Comparison of ENCODE assay signal across 35 mouse cellular contexts in the genomic region with DNA sequence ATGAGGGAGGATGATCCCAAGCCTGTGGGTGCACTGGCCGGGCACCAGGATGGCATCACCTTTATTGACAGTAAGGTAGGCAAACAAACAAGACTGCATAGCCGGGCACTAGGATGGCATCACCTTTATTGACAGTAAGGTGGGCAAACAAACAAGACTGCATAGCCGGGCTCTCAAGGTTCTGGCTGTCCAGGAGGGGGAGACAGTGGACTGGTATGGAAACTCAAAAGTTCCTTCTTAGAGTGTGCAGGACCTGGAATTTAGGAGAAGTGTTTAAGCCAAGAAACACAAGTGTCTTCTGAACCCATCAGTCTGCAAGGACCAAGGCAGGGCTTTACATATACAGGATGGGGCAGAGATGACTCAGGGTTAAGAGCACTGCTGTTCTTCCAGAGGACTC. TPM values are rescaled to one million over a fixed set of nuclear protein-coding genes. Genes with fewer than 3 reads are reported as not detected.
A peak's percentile ranks its signal among the peaks of the same experiment; 100 is the strongest.
DNase-seq lines count a peak whose midpoint lies in the region; ATAC-seq and TF ChIP-seq lines count a peak whose summit lies in the region.
"Had no signal": no experiment of that assay in that cellular context is flagged by ENCODE, and none has a peak within 500 bp of the region (broad histone marks: within the 10 kb centered on the region; RNA-seq: fewer than 3 reads in every experiment).

No protein-coding gene starts in this region.

- DNase-seq in heart, adult 2 months: no peak
- no peak for DNase-seq in heart, adult 8-10 months (ENCODE audit: low spot score)
- DNase-seq in layer of hippocampus, adult 2 months (ENCODE audit: low spot score in 2 of 2): no peak
- DNase-seq in layer of hippocampus, postnatal 14 days (ENCODE audit: low spot score in 2 of 2): no peak
- DNase-seq in lung, embryonic 14.5 days: no peak
- DNase-seq in lung, adult 2 months: no peak
- no peak for DNase-seq in MEL (ENCODE audit: low read depth, low spot score)
- DNase-seq: adrenal gland, postnatal 25 days; cerebellum, adult 18-20 months; cerebellum, postnatal 10 days; gastrocnemius, postnatal 25 days; heart, adult 11 months; heart, postnatal 4 days; kidney, adult 8-10 months; kidney, postnatal 25 days; lung, postnatal 4 days; thymus, postnatal 4 days had no signal

- peaks cover 4% of the 10 kb centered on the region for H3K4me1 ChIP-seq in heart, adult 2 months (ENCODE audit: control insufficient read depth, insufficient read depth, low read length)
- H3K4me1 ChIP-seq in lung, embryonic 14.5 days (ENCODE audit: insufficient read depth): 0 out of 2 replicates have a peak, but pooled peaks cover 5% of the 10 kb centered on the region
- H3K4me1 ChIP-seq in lung, adult 2 months (ENCODE audit: control insufficient read depth, insufficient read depth, low read length): peaks cover 3% of the 10 kb centered on the region; the same call in 1 of the 2 replicates
- H3K4me1 ChIP-seq in MEL (ENCODE audit: control insufficient read depth in 1 of 2, insufficient read depth in 2 of 2, low read length in 2 of 2): peaks cover 3 to 12% of the 10 kb centered on the region in 2 experiments

- no peaks in the 10 kb centered on the region for H3K36me3 ChIP-seq in heart, adult 2 months (ENCODE audit: control insufficient read depth, insufficient read depth, low read length)
- H3K36me3 ChIP-seq in lung, embryonic 14.5 days (ENCODE audit: insufficient read depth): peaks cover 58% of the 10 kb centered on the region
- H3K36me3 ChIP-seq in MEL (ENCODE audit: control insufficient read depth in 1 of 2, insufficient read depth in 2 of 2, low read length in 2 of 2): peaks cover 0 to 4% of the 10 kb centered on the region in 2 experiments; a peak in 2 of 4 replicates

- no peak for TF ChIP-seq EP300 in heart, adult 2 months (IDR thresholded peaks at IDR 0.05; ENCODE audit: insufficient read depth, low read depth, low read length)
- TF ChIP-seq EP300 in MEL (IDR thresholded peaks at IDR 0.05; ENCODE audit: low read depth in 1 of 2, low read length in 2 of 2): no peak

- no peaks in the 10 kb centered on the region for H3K9me3 ChIP-seq in lung, embryonic 14.5 days (ENCODE audit: low read depth, low read length)
- H3K9me3 ChIP-seq in MEL (replicated peaks; ENCODE audit: insufficient read depth, low read length): no peaks in the 10 kb centered on the region
- H3K9me3 ChIP-seq: embryonic facial prominence, embryonic 13.5 days; G1E; heart, embryonic 12.5 days; hindbrain, embryonic 13.5 days; limb, embryonic 15.5 days; lung, embryonic 15.5 days; megakaryocyte, embryonic 14.5 days; midbrain, embryonic 12.5 days had no signal

- 80% methylated on average over 3 of the region's 3 CpGs for WGBS in heart, adult 2 months
- WGBS in lung, embryonic 14.5 days: 77% methylated on average over 3 of the region's 3 CpGs
- 70% methylated on average over 3 of the region's 3 CpGs for WGBS in lung, adult 2 months

- no peak overlapping the region for H3K4me2 ChIP-seq in lung, embryonic 14.5 days
- H3K4me2 ChIP-seq: embryonic facial prominence, embryonic 13.5 days; heart, embryonic 12.5 days; hindbrain, embryonic 13.5 days; limb, embryonic 15.5 days; lung, embryonic 15.5 days; midbrain, embryonic 12.5 days had no signal

- intact Hi-C loops in heart, adult 2 months (cut with DNase I): no loop called here

- no peak for ATAC-seq in lung, embryonic 14.5 days (ENCODE audit: insufficient read depth)
- no peak for ATAC-seq in CD4-positive, CD25-positive, alpha-beta regulatory T cell, adult 4 months
- ATAC-seq: inflammation-experienced regulatory T-cells, adult 6 months had no signal

- peak; percentile 31 for TF ChIP-seq RAD21 in MEL (IDR thresholded peaks at IDR 0.05; ENCODE audit: low read depth, low read length)

- TF ChIP-seq CTCF in heart, adult 2 months (IDR thresholded peaks at IDR 0.05): peak; percentile 35
- TF ChIP-seq CTCF in layer of hippocampus, adult 2 months (conservative IDR thresholded peaks at IDR 0.05): peak; percentile 32
- TF ChIP-seq CTCF in lung, embryonic 14.5 days (IDR thresholded peaks at IDR 0.05; ENCODE audit: low read depth): peak; percentile 28
- no peak for TF ChIP-seq CTCF in lung, adult 2 months (IDR thresholded peaks at IDR 0.05; ENCODE audit: insufficient read depth, low read length)
- peak in 2 of 3 experiments; percentile 36 to 41; a peak in 4 of 6 replicates for TF ChIP-seq CTCF in MEL (IDR thresholded peaks at IDR 0.05 in 2 of 3, conservative IDR thresholded peaks at IDR 0.05 in 1 of 3; ENCODE audit: control insufficient read depth in 1 of 3, insufficient read depth in 1 of 3, low read depth in 2 of 3, low read length in 3 of 3, poor library complexity in 1 of 3, severe bottlenecking in 1 of 3)

- no peak overlapping the region for H3K9ac ChIP-seq in heart, adult 2 months (ENCODE audit: low read depth, low read length)
- no peak overlapping the region for H3K9ac ChIP-seq in lung, embryonic 14.5 days
- H3K9ac ChIP-seq in MEL (ENCODE audit: control insufficient read depth, low read depth, low read length, poor library complexity, severe bottlenecking): no peak overlapping the region
- H3K9ac ChIP-seq: heart, embryonic 12.5 days; hindbrain, embryonic 13.5 days; limb, embryonic 15.5 days; lung, embryonic 15.5 days; midbrain, embryonic 12.5 days had no signal

- no peak overlapping the region for H3K4me3 ChIP-seq in heart, adult 2 months
- H3K4me3 ChIP-seq in layer of hippocampus, adult 2 months: no peak overlapping the region
- no peak overlapping the region for H3K4me3 ChIP-seq in lung, embryonic 14.5 days (ENCODE audit: low read depth, low read length)
- no peak overlapping the region for H3K4me3 ChIP-seq in lung, adult 2 months (replicated peaks; ENCODE audit: extremely low read depth, low read depth, low read length)
- H3K4me3 ChIP-seq in MEL (ENCODE audit: control insufficient read depth in 1 of 2, insufficient read depth in 1 of 2, low read depth in 2 of 2, low read length in 2 of 2): no peak overlapping the region
- H3K4me3 ChIP-seq: embryonic facial prominence, embryonic 13.5 days; erythroblast, embryonic 14.5 days; heart, embryonic 12.5 days; hindbrain, embryonic 13.5 days; limb, embryonic 15.5 days; lung, embryonic 15.5 days; megakaryocyte, embryonic 14.5 days; midbrain, embryonic 12.5 days had no signal

- no peak overlapping the region for H3K27ac ChIP-seq in heart, adult 2 months
- no peak overlapping the region for H3K27ac ChIP-seq in layer of hippocampus, adult 2 months
- H3K27ac ChIP-seq in lung, embryonic 14.5 days (ENCODE audit: low read depth): no peak overlapping the region
- no peak overlapping the region for H3K27ac ChIP-seq in MEL (ENCODE audit: control insufficient read depth, low read depth, low read length)
- H3K27ac ChIP-seq: embryonic facial prominence, embryonic 13.5 days; hindbrain, embryonic 13.5 days; limb, embryonic 15.5 days; lung, embryonic 15.5 days; midbrain, embryonic 12.5 days had no signal

- TF ChIP-seq POLR2A in heart, adult 2 months (IDR thresholded peaks at IDR 0.05; ENCODE audit: insufficient read depth, low read depth, low read length): no peak
- TF ChIP-seq POLR2A in lung, adult 2 months (IDR thresholded peaks at IDR 0.05; ENCODE audit: borderline replicate concordance, extremely low read depth, low read depth, low read length): no peak
- no peak for TF ChIP-seq POLR2A in MEL (IDR thresholded peaks at IDR 0.05; ENCODE audit: control insufficient read depth in 1 of 2, insufficient read depth in 1 of 2, low read depth in 1 of 2, low read length in 2 of 2, poor library complexity in 1 of 2)

- no peaks in the 10 kb centered on the region for H3K79me2 ChIP-seq in heart, adult 2 months (replicated peaks; ENCODE audit: control insufficient read depth, insufficient read depth, low read length)
- H3K79me2 ChIP-seq in MEL (ENCODE audit: control insufficient read depth, insufficient read depth, low read length, poor library complexity): no peaks in the 10 kb centered on the region; the same call in 1 of the 2 replicates

- no peaks in the 10 kb centered on the region for H3K27me3 ChIP-seq in heart, adult 2 months (ENCODE audit: control insufficient read depth, insufficient read depth, low read length)
- no peaks in the 10 kb centered on the region for H3K27me3 ChIP-seq in lung, embryonic 14.5 days (ENCODE audit: insufficient read depth, low read length)
- no peaks in the 10 kb centered on the region for H3K27me3 ChIP-seq in MEL (ENCODE audit: control insufficient read depth in 1 of 2, insufficient read depth in 2 of 2, low read length in 2 of 2)
- H3K27me3 ChIP-seq: embryonic facial prominence, embryonic 13.5 days; heart, embryonic 12.5 days; hindbrain, embryonic 13.5 days; limb, embryonic 15.5 days; lung, embryonic 15.5 days; megakaryocyte, embryonic 14.5 days; midbrain, embryonic 12.5 days had no signal

RNA-seq across cellular contexts. Expression of a gene that starts 5.5 kb away (rescaled TPM):
- total RNA-seq in heart, adult 2 months (2021): not detected
- polyA plus RNA-seq in heart, adult 2 months (2012; rRNA removed): 0.74 and 1.2 TPM in 2 replicates
- total RNA-seq in heart, adult 8-10 months (2022): not detected
- under 1 TPM in 1 of 2 experiments, not detected in 1; 0.92 TPM for total RNA-seq in layer of hippocampus, adult 2 months (2021)
- total RNA-seq in layer of hippocampus, postnatal 14 days (2021): 1 to 10 TPM in 1 of 2 experiments, under 1 TPM in 1; 0.98 to 1.1 TPM
- 1.2 and 1.6 TPM in 2 replicates for polyA plus RNA-seq in lung, embryonic 14.5 days (2014; fragmentation: Nextera tagmentation; extraction: Ambion mirVana)
- 0.60 and 1.8 TPM in 2 replicates for polyA plus RNA-seq in lung, adult 2 months (2012; rRNA removed)
- 0.73 and 0.92 TPM in 2 replicates for total RNA-seq in MEL (2012; rRNA removed)
- under 1 TPM in 1 of 2 experiments, not detected in 1; 0.86 TPM for polyA plus RNA-seq in MEL (2012; ENCODE audit: insufficient read depth in 1 of 2, insufficient read length in 2 of 2, low read depth in 1 of 2, low replicate concordance in 2 of 2, missing spikeins in 1 of 2)
- polyA plus RNA-seq in CD4-positive, CD25-positive, alpha-beta regulatory T cell, adult 4 months (2017; shearing (Covaris generic)): 1 to 10 TPM; 3.3 to 7.1 TPM
- total RNA-seq: common myeloid progenitor, adult 5-6 weeks; gastrocnemius, postnatal 25 days; heart, postnatal 4 days; monocyte, adult 5-6 weeks had no signal
- polyA plus RNA-seq: erythroblast, embryonic 14.5 days; midbrain, embryonic 12.5 days had no signal

RNA-seq across cellular contexts. Expression of a gene that starts 5.9 kb away (rescaled TPM):
- total RNA-seq in heart, adult 2 months (2021): 100 to 1,000 TPM; 136 to 160 TPM
- 151 and 186 TPM in 2 replicates for polyA plus RNA-seq in heart, adult 2 months (2012; rRNA removed)
- 100 to 1,000 TPM; 161 to 180 (median 166) TPM for total RNA-seq in heart, adult 8-10 months (2022)
- 10 to 100 TPM; 84.2 to 87.6 TPM for total RNA-seq in layer of hippocampus, adult 2 months (2021)
- total RNA-seq in layer of hippocampus, postnatal 14 days (2021): 10 to 100 TPM; 66.9 to 72.3 TPM
- 53.9 and 62.3 TPM in 2 replicates for polyA plus RNA-seq in lung, embryonic 14.5 days (2014; fragmentation: Nextera tagmentation; extraction: Ambion mirVana)
- 96.0 and 124 TPM in 2 replicates for polyA plus RNA-seq in lung, adult 2 months (2012; rRNA removed)
- 24.3 and 27.7 TPM in 2 replicates for total RNA-seq in MEL (2012; rRNA removed)
- polyA plus RNA-seq in MEL (2012; ENCODE audit: insufficient read depth in 1 of 2, insufficient read length in 2 of 2, low read depth in 1 of 2, low replicate concordance in 2 of 2, missing spikeins in 1 of 2): 10 to 100 TPM in 1 of 2 experiments, not detected in 1; 37.9 TPM
- polyA plus RNA-seq in CD4-positive, CD25-positive, alpha-beta regulatory T cell, adult 4 months (2017; shearing (Covaris generic)): 100 to 1,000 TPM; 103 to 125 TPM

RNA-seq across cellular contexts. Expression of a gene that starts 9.7 kb away (rescaled TPM):
- 100 to 1,000 TPM; 165 to 187 TPM for total RNA-seq in heart, adult 2 months (2021)
- 323 and 403 TPM in 2 replicates for polyA plus RNA-seq in heart, adult 2 months (2012; rRNA removed)
- 100 to 1,000 TPM; 165 to 203 (median 175) TPM for total RNA-seq in heart, adult 8-10 months (2022)
- total RNA-seq in layer of hippocampus, adult 2 months (2021): not detected
- not detected for total RNA-seq in layer of hippocampus, postnatal 14 days (2021)
- polyA plus RNA-seq in lung, embryonic 14.5 days (2014; fragmentation: Nextera tagmentation; extraction: Ambion mirVana): 0.76 and 1.7 TPM in 2 replicates
- polyA plus RNA-seq in lung, adult 2 months (2012; rRNA removed): 5.1 and 17.5 TPM in 2 replicates
- not detected in 2 replicates for total RNA-seq in MEL (2012; rRNA removed)
- polyA plus RNA-seq in MEL (2012; ENCODE audit: insufficient read depth in 1 of 2, insufficient read length in 2 of 2, low read depth in 1 of 2, low replicate concordance in 2 of 2, missing spikeins in 1 of 2): under 1 TPM in 1 of 2 experiments, not detected in 1; 0.07 TPM
- polyA plus RNA-seq in CD4-positive, CD25-positive, alpha-beta regulatory T cell, adult 4 months (2017; shearing (Covaris generic)): not detected
- total RNA-seq: common myeloid progenitor, adult 5-6 weeks; G1E; layer of hippocampus, adult 18-20 months; layer of hippocampus, postnatal 25 days; left cerebral cortex, adult 8-10 months; left cerebral cortex, postnatal 36 days; monocyte, adult 5-6 weeks had no signal
- polyA plus RNA-seq: erythroblast, embryonic 14.5 days; forebrain, embryonic 11.5 days; G1E; inflammation-experienced regulatory T-cells, adult 6 months; midbrain, embryonic 12.5 days had no signal

RNA-seq across cellular contexts. Expression of a gene that starts 12.2 kb away (rescaled TPM):
- total RNA-seq in heart, adult 2 months (2021): 100 to 1,000 TPM; 231 to 264 TPM
- 101 and 118 TPM in 2 replicates for polyA plus RNA-seq in heart, adult 2 months (2012; rRNA removed)
- total RNA-seq in heart, adult 8-10 months (2022): 100 to 1,000 TPM; 273 to 297 (median 284) TPM
- 10 to 100 TPM; 55.5 to 61.2 TPM for total RNA-seq in layer of hippocampus, adult 2 months (2021)
- total RNA-seq in layer of hippocampus, postnatal 14 days (2021): 10 to 100 TPM; 59.8 to 64.3 TPM
- 139 and 142 TPM in 2 replicates for polyA plus RNA-seq in lung, embryonic 14.5 days (2014; fragmentation: Nextera tagmentation; extraction: Ambion mirVana)
- polyA plus RNA-seq in lung, adult 2 months (2012; rRNA removed): 82.8 and 98.6 TPM in 2 replicates
- total RNA-seq in MEL (2012; rRNA removed): 73.8 and 85.9 TPM in 2 replicates
- 100 to 1,000 TPM in 1 of 2 experiments, not detected in 1; 205 TPM for polyA plus RNA-seq in MEL (2012; ENCODE audit: insufficient read depth in 1 of 2, insufficient read length in 2 of 2, low read depth in 1 of 2, low replicate concordance in 2 of 2, missing spikeins in 1 of 2)
- polyA plus RNA-seq in CD4-positive, CD25-positive, alpha-beta regulatory T cell, adult 4 months (2017; shearing (Covaris generic)): 100 to 1,000 TPM; 664 to 711 TPM

RNA-seq across cellular contexts. Expression of a gene that starts 19.4 kb away (rescaled TPM):
- 10 to 100 TPM; 58.4 to 61.1 TPM for total RNA-seq in heart, adult 2 months (2021)
- polyA plus RNA-seq in heart, adult 2 months (2012; rRNA removed): 52.9 and 54.2 TPM in 2 replicates
- 10 to 100 TPM; 65.0 to 75.0 (median 68.2) TPM for total RNA-seq in heart, adult 8-10 months (2022)
- 10 to 100 TPM; 43.5 to 49.7 TPM for total RNA-seq in layer of hippocampus, adult 2 months (2021)
- 10 to 100 TPM; 39.0 to 42.3 TPM for total RNA-seq in layer of hippocampus, postnatal 14 days (2021)
- polyA plus RNA-seq in lung, embryonic 14.5 days (2014; fragmentation: Nextera tagmentation; extraction: Ambion mirVana): 2.1 and 2.4 TPM in 2 replicates
- polyA plus RNA-seq in lung, adult 2 months (2012; rRNA removed): 20.7 and 20.8 TPM in 2 replicates
- 55.4 and 59.4 TPM in 2 replicates for total RNA-seq in MEL (2012; rRNA removed)
- polyA plus RNA-seq in MEL (2012; ENCODE audit: insufficient read depth in 1 of 2, insufficient read length in 2 of 2, low read depth in 1 of 2, low replicate concordance in 2 of 2, missing spikeins in 1 of 2): 10 to 100 TPM in 1 of 2 experiments, not detected in 1; 38.7 TPM
- 10 to 100 TPM; 20.9 to 22.9 TPM for polyA plus RNA-seq in CD4-positive, CD25-positive, alpha-beta regulatory T cell, adult 4 months (2017; shearing (Covaris generic))

Comparison
In these comparisons a context has a peak if more than half of its experiments do, and no peak if none do; other contexts are left out.
1. RNA of a gene that starts 9.7 kb away (total RNA-seq): 165 to 187 TPM in heart, adult 2 months and 165 to 203 TPM in heart, adult 8-10 months; not detected in MEL, not detected in layer of hippocampus, adult 2 months and not detected in layer of hippocampus, postnatal 14 days; every median in the first group is over 100 times any median in the second.